Mouse (Mus musculus): ENCODE measurements around the gene Vangl1. TPM values are rescaled to one million over a fixed set of nuclear protein-coding genes. Genes with fewer than 3 reads are reported as not detected.

Vangl1 gene
- 8.2 and 11.3 TPM in 2 replicates for polyA plus RNA-seq (2014; fragmentation: Nextera tagmentation; extraction: Ambion mirVana)

DNA sequence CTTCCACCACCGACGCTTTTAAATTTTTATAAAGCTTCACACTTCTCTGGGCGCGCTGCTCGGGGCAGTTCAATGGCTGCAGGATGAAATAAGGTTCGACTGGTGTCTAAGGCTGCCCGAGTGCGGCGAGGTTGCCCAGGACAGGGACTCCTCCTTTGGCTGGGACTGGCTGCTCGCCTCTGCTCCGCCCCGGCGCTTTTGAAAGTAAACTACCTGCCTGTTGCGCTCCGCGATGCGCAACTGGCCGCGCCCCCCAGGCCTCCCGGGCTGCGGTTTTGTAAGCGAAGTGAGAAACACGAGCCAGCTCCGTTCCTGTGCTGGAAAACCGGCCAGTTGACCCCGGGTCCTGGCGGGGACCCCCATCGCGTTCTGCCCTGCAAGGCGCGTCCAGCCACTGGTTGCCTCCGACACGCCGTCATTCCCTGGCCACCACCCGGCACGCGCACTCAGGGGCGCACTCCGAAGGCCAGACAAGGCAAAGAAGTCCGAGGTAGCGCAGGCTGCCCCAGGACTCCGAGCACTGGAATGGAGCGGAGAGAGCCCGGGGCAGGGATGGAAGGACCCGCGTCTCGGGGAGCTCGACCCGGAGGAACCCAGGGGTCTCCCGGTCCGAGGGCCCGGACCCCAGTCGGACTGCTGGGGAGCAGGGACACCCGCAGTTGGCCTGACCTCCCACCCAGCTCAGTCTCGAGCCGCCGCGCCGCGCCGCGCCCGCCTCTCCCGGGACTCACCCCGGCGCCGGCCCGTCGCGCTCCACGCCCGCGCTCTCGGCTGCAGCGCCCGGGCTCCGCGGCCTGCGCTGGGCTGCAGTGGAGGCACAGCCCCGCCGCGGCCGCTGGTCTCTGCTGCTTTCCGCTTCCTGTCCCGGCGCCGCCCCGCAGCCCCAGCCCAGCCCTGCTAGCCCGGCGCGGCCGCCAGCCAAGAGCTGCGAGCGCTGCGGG is at the start of gene Vangl1:
TSS of gene Vangl1 (minus strand) at position 913 of the 941 bp plus-strand sequence.
- H3K4me1 ChIP-seq (ENCODE audit: control insufficient read depth, insufficient read depth, low read length), result peaks cover 19% of the 10 kb centered on the region
- peak within 1 kb of the TSS; percentile 35; the same call in 1 of the 2 replicates for H3K27ac ChIP-seq (ENCODE audit: low read depth, low read length)
- peaks cover 5% of the 10 kb centered on the region for H3K27me3 ChIP-seq (ENCODE audit: control insufficient read depth, insufficient read depth, low read length)
- peak within 1 kb of the TSS; percentile 65 for H3K9ac ChIP-seq (replicated peaks; ENCODE audit: low read depth, low read length)
- peak within 1 kb of the TSS; percentile 57 for H3K4me3 ChIP-seq (ENCODE audit: low read depth, low read length)
- ATAC-seq (ENCODE audit: low read depth), result peak; percentile 86
- H3K9me3 ChIP-seq (ENCODE audit: control insufficient read depth, low read length), result no peaks in the 10 kb centered on the region
- H3K36me3 ChIP-seq (ENCODE audit: control insufficient read depth, insufficient read depth, low read length), result no peaks in the 10 kb centered on the region
- under 1% methylated on average over 59 of the region's 95 CpGs for WGBS
- H3K4me2 ChIP-seq (ENCODE audit: low read depth, low read length), result peak within 1 kb of the TSS; percentile 96

DNA sequence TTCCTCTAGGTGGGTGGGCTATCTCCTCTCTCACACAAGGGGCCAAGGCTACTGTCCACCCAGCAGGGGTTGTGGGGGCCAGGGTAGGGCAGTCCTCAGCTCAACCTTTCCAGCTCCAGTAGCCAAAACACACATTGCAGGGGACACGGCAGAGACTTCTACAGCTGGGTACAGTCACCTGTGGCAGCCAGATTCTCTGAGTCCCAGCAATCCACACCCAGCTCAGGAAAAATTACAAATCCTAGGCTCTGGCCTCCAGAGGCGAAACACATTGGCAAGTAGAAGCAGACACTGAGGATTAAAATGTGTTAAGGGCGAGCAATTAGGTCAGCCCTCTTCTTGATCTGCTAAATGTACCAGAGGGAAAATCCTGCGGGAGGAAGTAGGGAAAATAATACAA is 49.1 kb upstream of the Vangl1 start:
- H3K9me3 ChIP-seq (ENCODE audit: control insufficient read depth, low read length), result no peaks in the 10 kb centered on the region
- H3K27ac ChIP-seq (ENCODE audit: low read depth, low read length), result no peak overlapping the region
- no peak overlapping the region for H3K9ac ChIP-seq (replicated peaks; ENCODE audit: low read depth, low read length)
- H3K4me2 ChIP-seq (ENCODE audit: low read depth, low read length), result no peak overlapping the region
- no peaks in the 10 kb centered on the region for H3K36me3 ChIP-seq (ENCODE audit: control insufficient read depth, insufficient read depth, low read length)
- no peaks in the 10 kb centered on the region for H3K4me1 ChIP-seq (ENCODE audit: control insufficient read depth, insufficient read depth, low read length)
- WGBS, result 71% methylated on average over 4 of the region's 4 CpGs
- ATAC-seq (ENCODE audit: low read depth), result no peak
- no peak overlapping the region for H3K4me3 ChIP-seq (ENCODE audit: low read depth, low read length)
- H3K27me3 ChIP-seq (ENCODE audit: control insufficient read depth, insufficient read depth, low read length), result no peaks in the 10 kb centered on the region

DNA sequence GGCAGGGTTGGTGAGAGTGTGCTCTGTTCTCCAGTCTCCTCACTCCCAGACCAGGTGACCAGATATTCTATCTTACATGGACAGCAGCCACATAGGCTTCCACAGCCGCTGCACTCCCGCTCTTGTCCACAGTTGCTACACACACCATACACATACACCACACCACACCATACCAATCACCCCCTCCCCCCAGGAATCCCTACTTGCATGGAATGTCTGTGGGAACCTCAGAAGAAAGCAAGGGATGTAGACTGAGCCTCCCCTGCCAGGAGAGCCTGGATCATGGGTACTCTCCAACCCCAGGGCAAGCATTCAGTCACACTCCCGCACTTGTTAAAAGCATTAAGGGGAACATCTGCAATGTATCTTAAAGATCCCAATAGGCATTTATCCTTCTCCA is 48.4 kb upstream of the Vangl1 start:
- no peaks in the 10 kb centered on the region for H3K27me3 ChIP-seq (ENCODE audit: control insufficient read depth, insufficient read depth, low read length)
- no peak overlapping the region for H3K9ac ChIP-seq (replicated peaks; ENCODE audit: low read depth, low read length)
- WGBS, result 82% methylated on average over 3 of the region's 3 CpGs
- H3K4me1 ChIP-seq (ENCODE audit: control insufficient read depth, insufficient read depth, low read length), result no peaks in the 10 kb centered on the region
- no peak overlapping the region for H3K27ac ChIP-seq (ENCODE audit: low read depth, low read length)
- no peaks in the 10 kb centered on the region for H3K36me3 ChIP-seq (ENCODE audit: control insufficient read depth, insufficient read depth, low read length)
- no peak overlapping the region for H3K4me3 ChIP-seq (ENCODE audit: low read depth, low read length)
- no peak for ATAC-seq (ENCODE audit: low read depth)
- no peaks in the 10 kb centered on the region for H3K9me3 ChIP-seq (ENCODE audit: control insufficient read depth, low read length)
- no peak overlapping the region for H3K4me2 ChIP-seq (ENCODE audit: low read depth, low read length)

DNA sequence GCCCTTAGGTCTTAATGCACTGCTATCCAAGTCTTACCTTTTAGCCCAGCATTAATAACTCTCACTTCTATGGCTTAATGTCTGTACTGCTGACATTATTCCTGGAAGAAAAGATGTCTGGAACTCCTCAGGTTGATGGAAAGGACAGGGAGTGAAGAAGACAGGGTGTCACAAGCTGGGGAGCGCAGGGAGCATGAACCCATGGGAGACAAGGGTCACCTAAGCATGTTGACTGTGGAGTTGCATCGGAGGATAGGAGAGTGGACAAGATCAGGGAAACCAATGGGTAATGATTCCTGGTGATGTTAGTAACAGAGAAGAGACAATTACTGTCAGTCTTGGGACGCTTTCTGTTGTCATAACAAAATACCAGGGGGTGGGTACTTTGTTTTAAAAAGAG is 46.4 kb upstream of the Vangl1 start:
- H3K36me3 ChIP-seq (ENCODE audit: control insufficient read depth, insufficient read depth, low read length), result no peaks in the 10 kb centered on the region
- no peak for ATAC-seq (ENCODE audit: low read depth)
- 96% methylated on average over 3 of the region's 3 CpGs for WGBS

DNA sequence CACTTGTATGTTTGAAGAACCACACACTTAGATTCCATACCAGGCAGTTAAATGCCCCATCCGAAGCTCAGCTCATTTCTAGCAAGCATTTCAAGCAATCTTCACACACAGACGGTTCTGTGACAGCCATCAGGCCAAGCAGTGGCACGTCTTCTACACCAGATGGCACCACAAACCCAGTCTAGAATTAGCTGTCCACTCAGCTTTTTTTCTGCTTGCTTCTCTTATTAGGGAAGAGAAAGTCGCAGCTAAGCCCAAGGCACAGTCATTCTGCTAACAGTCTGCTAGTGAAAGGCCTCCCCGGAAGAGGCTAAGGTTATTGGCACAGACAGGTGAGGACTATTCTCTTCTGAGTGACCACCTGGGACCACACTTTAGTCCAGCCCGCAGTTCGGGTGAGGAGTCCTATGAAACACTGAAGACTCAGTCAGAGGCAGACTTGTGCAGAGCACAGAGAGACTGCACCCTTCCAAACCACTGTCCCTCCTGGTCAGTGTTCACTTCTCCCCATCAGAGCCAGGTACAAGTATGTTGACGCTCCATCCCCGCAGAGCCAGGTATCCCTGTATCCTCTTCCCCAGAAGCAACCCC is 45.0 kb upstream of the Vangl1 start:
- no peak overlapping the region for H3K9ac ChIP-seq (replicated peaks; ENCODE audit: low read depth, low read length)
- no peaks in the 10 kb centered on the region for H3K36me3 ChIP-seq (ENCODE audit: control insufficient read depth, insufficient read depth, low read length)
- no peak overlapping the region for H3K4me3 ChIP-seq (ENCODE audit: low read depth, low read length)
- 55% methylated on average over 9 of the region's 9 CpGs for WGBS
- no peak overlapping the region for H3K27ac ChIP-seq (ENCODE audit: low read depth, low read length)
- no peak overlapping the region for H3K4me2 ChIP-seq (ENCODE audit: low read depth, low read length)
- no peaks in the 10 kb centered on the region for H3K4me1 ChIP-seq (ENCODE audit: control insufficient read depth, insufficient read depth, low read length)
- peak; percentile 78; the same call in 1 of the 2 replicates for ATAC-seq (ENCODE audit: low read depth)
- H3K27me3 ChIP-seq (ENCODE audit: control insufficient read depth, insufficient read depth, low read length), result no peaks in the 10 kb centered on the region
- no peaks in the 10 kb centered on the region for H3K9me3 ChIP-seq (ENCODE audit: control insufficient read depth, low read length)

More for the DNA sequence above, 46.4 kb upstream of the Vangl1 start:
- Histone ChIP-seq H3K9me3 (ENCODE audit: control insufficient read depth, low read length) (no peaks in the 10 kb centered on the region), H3K4me3 (ENCODE audit: low read depth, low read length) (no peak overlapping the region), H3K27ac (ENCODE audit: low read depth, low read length) (no peak overlapping the region), H3K27me3 (ENCODE audit: control insufficient read depth, insufficient read depth, low read length) (no peaks in the 10 kb centered on the region), H3K9ac (replicated peaks; ENCODE audit: low read depth, low read length) (no peak overlapping the region), H3K4me1 (ENCODE audit: control insufficient read depth, insufficient read depth, low read length) (no peaks in the 10 kb centered on the region), H3K4me2 (ENCODE audit: low read depth, low read length) (no peak overlapping the region)

DNA sequence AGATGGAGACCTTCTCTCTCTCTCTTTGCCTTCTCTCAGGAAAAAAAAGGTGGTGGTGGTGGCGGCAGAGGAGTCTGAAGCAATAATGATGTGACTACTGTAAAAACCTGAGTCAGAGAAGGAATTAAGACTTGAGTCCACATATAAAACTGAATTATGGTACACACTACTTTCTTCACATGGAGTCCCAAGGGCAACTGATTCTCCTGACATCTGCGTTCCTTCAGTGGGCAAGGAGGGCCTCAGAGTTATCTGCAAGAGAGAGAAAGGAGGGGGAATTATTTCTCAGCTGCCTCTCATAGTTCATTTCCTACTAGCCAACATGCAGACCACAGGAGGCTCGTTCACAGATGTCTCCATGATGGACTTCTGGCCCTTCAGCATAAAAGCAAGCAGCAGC is 40.1 kb upstream of the Vangl1 start:
- Histone ChIP-seq H3K36me3 (ENCODE audit: control insufficient read depth, insufficient read depth, low read length) (no peaks in the 10 kb centered on the region), H3K4me1 (ENCODE audit: control insufficient read depth, insufficient read depth, low read length) (no peaks in the 10 kb centered on the region), H3K27ac (ENCODE audit: low read depth, low read length) (no peak overlapping the region), H3K9ac (replicated peaks; ENCODE audit: low read depth, low read length) (no peak overlapping the region), H3K27me3 (ENCODE audit: control insufficient read depth, insufficient read depth, low read length) (no peaks in the 10 kb centered on the region), H3K4me2 (ENCODE audit: low read depth, low read length) (no peak overlapping the region), H3K4me3 (ENCODE audit: low read depth, low read length) (no peak overlapping the region), H3K9me3 (ENCODE audit: control insufficient read depth, low read length) (no peaks in the 10 kb centered on the region)
- ATAC-seq (ENCODE audit: low read depth), result no peak
- 90% methylated on average over 3 of the region's 3 CpGs for WGBS

DNA sequence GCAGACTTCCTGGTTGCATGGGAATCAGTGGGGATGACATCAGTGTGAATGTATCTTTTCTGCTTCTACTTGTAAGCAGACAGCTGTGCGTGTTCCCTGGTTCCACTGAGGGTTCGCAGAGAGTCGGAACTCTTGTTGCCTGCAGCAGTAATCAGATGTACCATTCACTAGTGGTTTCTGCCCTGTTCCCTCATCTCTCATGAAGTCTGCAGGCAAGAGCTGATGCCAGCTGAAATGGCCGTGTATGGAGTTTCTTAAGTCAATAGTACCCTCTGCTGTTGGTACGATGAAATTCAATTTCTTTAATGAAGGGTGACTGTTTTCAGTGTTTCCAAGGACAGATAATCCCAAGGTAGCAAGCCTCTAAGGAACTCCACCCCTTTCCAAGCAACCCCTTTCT is 38.4 kb upstream of the Vangl1 start:
- Histone ChIP-seq H3K4me3 (ENCODE audit: low read depth, low read length) (no peak overlapping the region), H3K9me3 (ENCODE audit: control insufficient read depth, low read length) (no peaks in the 10 kb centered on the region), H3K36me3 (ENCODE audit: control insufficient read depth, insufficient read depth, low read length) (no peaks in the 10 kb centered on the region), H3K27me3 (ENCODE audit: control insufficient read depth, insufficient read depth, low read length) (no peaks in the 10 kb centered on the region), H3K9ac (replicated peaks; ENCODE audit: low read depth, low read length) (no peak overlapping the region), H3K27ac (ENCODE audit: low read depth, low read length) (no peak overlapping the region), H3K4me2 (ENCODE audit: low read depth, low read length) (no peak overlapping the region), H3K4me1 (ENCODE audit: control insufficient read depth, insufficient read depth, low read length) (no peaks in the 10 kb centered on the region)
- peak; percentile 89 for ATAC-seq (ENCODE audit: low read depth)
- 55% methylated on average over 5 of the region's 5 CpGs for WGBS

DNA sequence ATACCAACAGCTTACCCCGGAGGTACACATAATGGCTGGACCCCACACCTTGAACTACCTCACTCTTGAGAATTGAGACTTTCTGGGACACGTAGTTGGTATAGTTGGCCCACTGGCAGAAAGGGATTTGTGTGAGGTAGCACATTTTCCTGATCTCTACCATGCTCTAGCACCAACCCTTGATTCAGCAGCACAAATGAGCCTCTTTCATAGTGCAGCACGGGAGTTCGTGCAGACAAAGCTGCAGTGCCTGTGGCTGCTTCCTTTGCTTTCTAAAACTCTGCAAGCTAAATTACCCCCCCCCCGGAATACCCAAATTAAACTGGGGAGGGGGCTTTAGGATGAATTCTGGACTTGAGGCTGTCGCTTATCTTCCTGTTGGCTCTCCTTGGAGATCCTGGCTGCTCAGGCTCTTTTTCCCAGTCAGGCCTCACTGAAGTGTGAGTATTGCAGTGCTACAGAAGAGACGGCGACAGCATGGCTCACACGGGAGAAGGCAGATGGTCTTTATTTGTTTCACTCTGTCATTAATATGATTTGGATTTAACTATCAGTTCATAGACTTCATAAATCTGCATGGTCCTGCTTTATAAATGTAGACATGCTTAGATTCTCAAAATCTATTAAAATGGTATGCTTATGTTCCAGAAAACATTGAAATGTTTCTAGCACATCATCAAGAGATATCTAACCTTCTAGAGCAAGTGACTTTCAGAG is 27.1 kb upstream of the Vangl1 start:
- Histone ChIP-seq H3K9me3 (ENCODE audit: control insufficient read depth, low read length) (peaks cover 3% of the 10 kb centered on the region; the same call in 1 of the 2 replicates), H3K4me3 (ENCODE audit: low read depth, low read length) (no peak overlapping the region)
- WGBS, result 85% methylated on average over 9 of the region's 9 CpGs

More for the DNA sequence above, 27.1 kb upstream of the Vangl1 start:
- Histone ChIP-seq H3K4me2 (ENCODE audit: low read depth, low read length) (no peak overlapping the region), H3K36me3 (ENCODE audit: control insufficient read depth, insufficient read depth, low read length) (no peaks in the 10 kb centered on the region), H3K4me1 (ENCODE audit: control insufficient read depth, insufficient read depth, low read length) (no peaks in the 10 kb centered on the region), H3K27ac (ENCODE audit: low read depth, low read length) (no peak overlapping the region), H3K27me3 (ENCODE audit: control insufficient read depth, insufficient read depth, low read length) (no peaks in the 10 kb centered on the region), H3K9ac (replicated peaks; ENCODE audit: low read depth, low read length) (no peak overlapping the region)
- ATAC-seq (ENCODE audit: low read depth), result no peak
